8 mouse cellular contexts compared by ENCODE assay signal in genomic region chr11:117366426-117366825, GRCm38 (mm10).
DNase-seq lines count a peak whose midpoint lies in the region; ATAC-seq lines count a peak whose summit lies in the region.

No protein-coding gene starts in this region.

- H3K9ac ChIP-seq in midbrain, embryonic 15.5 days = no peak overlapping the region

- DNase-seq in heart, postnatal 4 days = peak; percentile 62
- no peak for DNase-seq in heart, adult 8-10 months (ENCODE audit: low spot score)
- peak; percentile 37 for DNase-seq in thymus, postnatal 25 days
- DNase-seq in thymus, postnatal 36 days = no peak
- DNase-seq in retina, postnatal 7 days (ENCODE audit: low read depth, low spot score) = peak; percentile 59
- DNase-seq in right cerebral cortex, adult 18-20 months = no peak

- H3K4me1 ChIP-seq in midbrain, embryonic 15.5 days = peaks cover 3% of the 10 kb centered on the region; the same call in 1 of the 2 replicates

- no peaks in the 10 kb centered on the region for H3K9me3 ChIP-seq in midbrain, embryonic 15.5 days

- peaks cover 4% of the 10 kb centered on the region; the same call in 1 of the 2 replicates for H3K36me3 ChIP-seq in midbrain, embryonic 15.5 days (replicated peaks)

- 20% methylated on average over 3 of the region's 3 CpGs for whole genome bisulfite sequencing in midbrain, embryonic 15.5 days

- H3K4me3 ChIP-seq in midbrain, embryonic 15.5 days = no peak overlapping the region

- ATAC-seq in common myeloid progenitor, adult 5-6 weeks (replicated peaks; ENCODE audit: low read depth, poor library complexity, severe bottlenecking) = peak; percentile 52; the same call in 1 of the 2 replicates
- no peak for ATAC-seq in midbrain, embryonic 15.5 days (replicated peaks)

- no peaks in the 10 kb centered on the region for H3K27me3 ChIP-seq in midbrain, embryonic 15.5 days (replicated peaks)

- H3K27ac ChIP-seq in midbrain, embryonic 15.5 days = no peak overlapping the region

- H3K4me2 ChIP-seq in midbrain, embryonic 15.5 days = no peak overlapping the region

Comparison
In these comparisons a context has a peak if more than half of its experiments do, and no peak if none do; other contexts are left out.
1. DNase-seq: peak in heart, postnatal 4 days (single experiment), thymus, postnatal 25 days (single experiment) and retina, postnatal 7 days (single experiment); none in heart, adult 8-10 months (single experiment), thymus, postnatal 36 days (0 of 2) and right cerebral cortex, adult 18-20 months (single experiment).